Mouse (Mus musculus): ENCODE results near the gene Mrpl17.

DNA sequence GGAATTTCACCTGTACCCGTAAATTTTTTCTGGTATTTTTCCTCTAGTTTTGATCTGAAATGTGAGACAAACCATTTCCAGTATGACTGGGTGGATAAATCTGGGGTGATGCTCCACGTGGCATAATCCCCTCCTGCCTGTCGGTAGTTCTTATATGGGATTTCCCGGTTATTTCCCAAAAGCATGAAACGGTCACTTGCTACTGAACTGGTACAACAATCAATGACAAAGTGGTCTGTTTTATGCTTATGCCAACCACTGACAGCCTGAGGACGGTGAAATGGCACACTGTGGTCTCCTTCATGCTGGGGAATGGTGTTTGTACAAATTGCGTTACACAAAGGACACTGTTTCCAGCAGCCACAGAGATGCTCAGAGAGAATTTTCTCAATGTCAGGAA lies 13.4 kb upstream of the Mrpl17 start:
- TF ChIP-seq CTCF (IDR thresholded peaks at IDR 0.05; ENCODE audit: extremely low read depth, insufficient read depth, insufficient read length, insufficient replicate concordance): no peak
- TF ChIP-seq POLR2A (IDR thresholded peaks at IDR 0.05; ENCODE audit: low read depth, low read length): no peak

Data from spleen, adult 2 months (tissue).